Mouse (Mus musculus) neural tube, embryonic 14.5 days (tissue): ENCODE measurements at regions not wholly inside any gene's neighbourhood (a gene's known extent, or its start where the extent isn't known, plus 50 kb on each side); places are given as distances from the start of the nearest gene placed in this dataset.

Source experiments
- ATAC-seq: fragments of 200-750 bp; cut with Nextera tagmentation; 2 replicates; pipeline ENCODE4 v1.8.0; 2017; ENCODE audit warnings: low read depth, mild to moderate bottlenecking, moderate TSS enrichment, moderate library complexity
- H3K27ac ChIP-seq: fragments of 300-500 bp; sonication (generic); 2 replicates; pipeline ENCODE4 v1.5.1; 2014; ENCODE audit warnings: low read depth, mild to moderate bottlenecking, control low read depth, low read length, moderate library complexity, mixed read lengths
- H3K27me3 ChIP-seq: fragments of 300-500 bp; sonication (generic); 2 replicates; pipeline ENCODE4 v1.6.1; 2014; ENCODE audit warnings: low read length; ENCODE audit not compliant: control insufficient read depth, insufficient read depth
- H3K36me3 ChIP-seq: fragments of 300-500 bp; sonication (generic); 2 replicates; pipeline ENCODE4 v1.6.1; 2014; ENCODE audit warnings: low read length, mixed read lengths; ENCODE audit not compliant: control insufficient read depth, insufficient read depth
- H3K4me1 ChIP-seq: fragments of 300-500 bp; sonication (generic); 2 replicates; pipeline ENCODE4 v1.6.1; 2014; ENCODE audit warnings: low read length; ENCODE audit not compliant: control insufficient read depth, insufficient read depth
- H3K4me2 ChIP-seq: fragments of 300-500 bp; sonication (generic); 2 replicates; pipeline ENCODE4 v1.6.1; 2014; ENCODE audit warnings: mild to moderate bottlenecking, low read depth, low read length, control low read depth
- H3K4me3 ChIP-seq: fragments of 300-500 bp; sonication (generic); 2 replicates; pipeline ENCODE4 v1.5.1; 2014; ENCODE audit warnings: low read depth, low read length, control low read depth, mixed read lengths
- H3K9ac ChIP-seq: fragments of 300-500 bp; sonication (generic); replicated peaks from 2 replicates; pipeline ENCODE4 v1.6.1; 2014; ENCODE audit warnings: low read depth, mild to moderate bottlenecking, control low read depth, low read length, mixed read lengths
- H3K9me3 ChIP-seq: fragments of 300-500 bp; sonication (generic); 2 replicates; pipeline ENCODE4 v1.6.1; 2016; ENCODE audit warnings: low read length; ENCODE audit not compliant: control insufficient read depth
- WGBS: fragments of 180-500 bp; shearing (Covaris S2); extraction: QIAGEN DNeasy Blood & Tissue Kit; methylation state at CpG from one replicate; pipeline ENCODE4 v1.1.7; 2014; 5-methylcytosine and 5-hydroxymethylcytosine counted together

GRCm38 (mm10) chr1:168686821-168687220 lies 254.8 kb upstream of the Pbx1 start:
- Histone ChIP-seq H3K36me3 (no peaks in the 10 kb centered on the region), H3K27me3 (no peaks in the 10 kb centered on the region), H3K9me3 (no peaks in the 10 kb centered on the region), H3K4me1 (no peaks in the 10 kb centered on the region), H3K27ac (no peak overlapping the region), H3K4me3 (no peak overlapping the region), H3K9ac (no peak overlapping the region), H3K4me2 (no peak overlapping the region)
- WGBS = 87% methylated on average over 7 of the region's 7 CpGs
- ATAC-seq = no peak

- 80% methylated on average over 2 of the region's 2 CpGs for WGBS
- no peak overlapping the region for H3K27ac ChIP-seq
Measured at GRCm38 (mm10) chr1:168685147-168685546, 253.1 kb upstream of the Pbx1 start.

DNA sequence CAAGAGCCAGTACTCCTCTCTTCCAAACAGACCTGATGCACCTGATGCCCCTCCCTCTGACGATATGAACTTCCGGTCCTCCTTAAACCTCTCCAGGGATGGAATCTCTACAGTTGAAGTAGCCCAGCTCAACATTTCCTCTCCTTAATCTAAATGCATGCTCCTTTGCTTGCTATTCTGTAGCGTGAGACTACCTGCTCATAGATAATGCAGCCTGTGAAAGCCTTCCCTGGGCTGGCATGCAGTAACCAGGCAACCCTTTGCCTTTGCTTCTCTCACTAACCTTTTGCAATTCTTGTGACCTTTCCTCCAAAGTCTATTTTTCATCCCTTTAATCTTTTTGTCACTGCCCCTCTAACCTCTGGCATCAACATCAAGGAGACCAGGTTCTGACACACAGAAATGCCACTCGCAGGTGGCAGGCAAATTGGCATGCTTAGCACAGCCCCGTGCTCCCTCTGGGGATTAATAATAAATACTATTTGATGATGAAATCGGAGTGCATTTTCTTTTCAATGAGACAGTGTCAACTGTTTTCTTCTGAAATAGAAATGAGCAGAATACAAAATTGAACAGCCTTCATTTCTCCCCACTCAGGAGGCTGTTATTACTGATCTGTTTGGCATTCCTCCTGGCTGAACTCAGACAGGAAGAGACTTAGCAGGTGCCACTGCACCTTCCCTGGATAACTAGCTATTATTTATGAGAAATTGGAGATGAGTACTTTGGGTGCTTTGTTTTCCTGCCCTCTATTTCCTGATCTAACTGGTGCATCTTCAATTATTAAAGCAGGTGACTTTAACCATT lies 249.8 kb upstream of the Pbx1 start:
- no peaks in the 10 kb centered on the region for H3K4me1 ChIP-seq
- no peak overlapping the region for H3K27ac ChIP-seq
- no peak overlapping the region for H3K4me3 ChIP-seq
- H3K9me3 ChIP-seq = no peaks in the 10 kb centered on the region
- H3K27me3 ChIP-seq = no peaks in the 10 kb centered on the region
- no peak for ATAC-seq
- 72% methylated on average over 6 of the region's 6 CpGs for WGBS
- no peaks in the 10 kb centered on the region for H3K36me3 ChIP-seq
- H3K4me2 ChIP-seq = no peak overlapping the region
- no peak overlapping the region for H3K9ac ChIP-seq

More at GRCm38 (mm10) chr1:168685147-168685546, 253.1 kb upstream of the Pbx1 start:
- Histone ChIP-seq H3K4me1 (no peaks in the 10 kb centered on the region), H3K9ac (no peak overlapping the region), H3K36me3 (no peaks in the 10 kb centered on the region), H3K4me3 (no peak overlapping the region), H3K4me2 (no peak overlapping the region), H3K27me3 (no peaks in the 10 kb centered on the region), H3K9me3 (no peaks in the 10 kb centered on the region)
- no peak for ATAC-seq

DNA sequence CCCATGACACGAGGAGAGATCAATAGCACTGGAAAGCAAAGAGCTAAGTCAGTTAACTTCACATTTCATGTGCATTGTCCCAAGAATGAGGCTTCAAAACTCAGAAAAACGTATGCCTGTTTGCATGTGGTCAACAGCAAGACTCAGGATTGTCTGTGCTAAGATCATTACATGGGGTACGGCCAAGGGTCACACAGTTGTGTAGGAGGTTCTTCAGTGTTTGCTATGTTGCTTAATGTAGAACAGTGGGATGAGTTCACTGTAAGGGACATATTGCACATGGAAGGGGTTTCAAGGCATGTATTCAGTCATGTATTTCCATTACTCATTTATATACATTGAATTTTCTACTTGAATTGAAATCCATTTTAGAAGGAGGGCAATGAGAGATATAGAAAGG lies 248.6 kb upstream of the Pbx1 start:
- no peaks in the 10 kb centered on the region for H3K4me1 ChIP-seq
- no peaks in the 10 kb centered on the region for H3K27me3 ChIP-seq
- H3K9ac ChIP-seq = no peak overlapping the region
- H3K27ac ChIP-seq = no peak overlapping the region
- H3K4me2 ChIP-seq = no peak overlapping the region
- no peak overlapping the region for H3K4me3 ChIP-seq
- no peaks in the 10 kb centered on the region for H3K36me3 ChIP-seq
- H3K9me3 ChIP-seq = no peaks in the 10 kb centered on the region
- no peak for ATAC-seq
- 72% methylated on average over 3 of the region's 3 CpGs for WGBS

- Histone ChIP-seq H3K4me2 (peak overlapping the region; percentile 49), H3K9me3 (no peaks in the 10 kb centered on the region), H3K27ac (peak overlapping the region; percentile 48; the same call in 1 of the 2 replicates), H3K9ac (peak overlapping the region; percentile 41; the same call in 1 of the 2 replicates), H3K27me3 (no peaks in the 10 kb centered on the region), H3K4me3 (peak overlapping the region; percentile 25), H3K4me1 (no peaks in the 10 kb centered on the region), H3K36me3 (no peaks in the 10 kb centered on the region)
- 29% methylated on average over 29 of the region's 29 CpGs for WGBS
- ATAC-seq = peak; percentile 81
Measured at GRCm38 (mm10) chr1:168676418-168677413, 244.6 kb upstream of the Pbx1 start.

DNA sequence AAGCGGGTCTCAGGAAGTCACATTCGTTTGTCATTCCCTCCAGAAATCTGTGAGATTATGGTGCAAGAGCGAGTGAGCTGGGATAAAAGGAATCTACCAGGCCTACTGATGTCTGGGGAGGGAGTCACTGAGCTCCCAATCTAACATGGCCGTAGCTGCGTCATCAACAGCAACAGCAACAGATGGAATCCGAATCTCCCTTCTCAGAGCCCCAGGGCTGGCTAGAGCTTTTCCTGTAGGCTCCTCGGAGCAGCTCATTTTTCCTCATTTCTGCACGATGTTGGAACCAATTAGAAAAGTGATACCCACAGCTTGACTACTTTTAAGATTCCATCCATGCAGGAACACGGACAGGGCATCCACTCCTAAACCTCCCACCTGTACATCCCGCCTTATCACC lies 243.7 kb upstream of the Pbx1 start:
- Histone ChIP-seq H3K27me3 (no peaks in the 10 kb centered on the region), H3K27ac (no peak overlapping the region), H3K4me1 (no peaks in the 10 kb centered on the region), H3K4me2 (no peak overlapping the region), H3K4me3 (no peak overlapping the region), H3K9me3 (no peaks in the 10 kb centered on the region), H3K9ac (no peak overlapping the region), H3K36me3 (no peaks in the 10 kb centered on the region)
- no peak for ATAC-seq
- WGBS = 80% methylated on average over 10 of the region's 10 CpGs

DNA sequence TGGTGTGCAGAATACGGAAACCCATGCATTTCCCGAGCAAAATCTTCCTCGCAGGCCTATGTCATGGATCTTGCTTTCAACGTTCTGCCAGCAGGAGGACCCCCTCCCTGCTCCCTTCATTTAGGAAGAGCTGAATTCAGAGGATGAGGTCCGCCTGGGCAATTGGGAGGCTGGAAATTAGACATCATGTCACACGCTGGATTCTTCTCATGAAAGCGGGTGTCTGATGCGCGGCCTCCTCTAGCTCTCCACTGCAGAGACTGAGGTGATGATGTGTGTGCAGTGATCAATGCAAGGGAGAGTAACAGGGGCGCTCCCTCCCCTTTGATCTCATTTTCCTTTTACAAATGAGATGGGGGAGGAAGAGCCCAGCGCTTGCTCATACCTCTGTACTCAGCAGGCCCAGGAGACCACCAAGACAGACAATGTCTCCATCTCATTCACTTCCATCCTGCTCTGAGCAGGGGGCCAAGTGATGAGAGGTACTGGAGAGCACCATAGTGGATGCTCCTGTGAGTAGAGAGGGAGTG lies 230.8 kb upstream of the Pbx1 start:
- WGBS = 22% methylated on average over 11 of the region's 11 CpGs
- H3K27ac ChIP-seq = 0 out of 2 replicates have a peak overlapping the region, but pooled peaks have one; percentile 34
- H3K27me3 ChIP-seq = no peaks in the 10 kb centered on the region
- no peak overlapping the region; the same call in 1 of the 2 replicates for H3K9ac ChIP-seq
- no peak overlapping the region for H3K4me3 ChIP-seq
- H3K9me3 ChIP-seq = no peaks in the 10 kb centered on the region
- ATAC-seq = peak; percentile 72; the same call in 1 of the 2 replicates
- H3K4me2 ChIP-seq = 0 out of 2 replicates have a peak overlapping the region, but pooled peaks have one; percentile 0
- peaks cover 6% of the 10 kb centered on the region; the same call in 1 of the 2 replicates for H3K4me1 ChIP-seq
- no peaks in the 10 kb centered on the region for H3K36me3 ChIP-seq

DNA sequence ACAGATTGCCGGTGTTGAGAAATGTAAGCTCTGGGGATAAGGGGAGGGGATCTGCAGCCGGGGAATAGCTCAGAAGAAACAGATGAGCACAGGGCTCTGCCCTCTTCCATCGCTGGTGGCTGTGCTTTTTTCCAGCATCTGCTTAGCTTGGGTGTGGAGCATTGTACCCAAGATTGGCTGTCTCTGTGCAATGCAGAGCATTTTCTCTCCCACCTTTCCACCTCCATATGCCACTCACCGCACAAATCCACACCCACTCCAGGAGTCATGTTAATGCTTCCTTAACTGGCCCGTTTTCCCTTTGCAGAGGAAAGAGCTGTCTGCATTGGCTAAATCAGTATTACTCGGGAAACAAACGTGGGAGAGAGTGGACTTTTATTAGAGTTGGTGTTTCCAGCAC lies 228.9 kb upstream of the Pbx1 start:
- peaks cover 6% of the 10 kb centered on the region; the same call in 1 of the 2 replicates for H3K4me1 ChIP-seq
- no peak overlapping the region for H3K4me2 ChIP-seq
- H3K27ac ChIP-seq = no peak overlapping the region
- no peaks in the 10 kb centered on the region for H3K27me3 ChIP-seq
- H3K9me3 ChIP-seq = no peaks in the 10 kb centered on the region
- H3K36me3 ChIP-seq = no peaks in the 10 kb centered on the region
- H3K4me3 ChIP-seq = no peak overlapping the region
- no peak for ATAC-seq
- H3K9ac ChIP-seq = no peak overlapping the region
- WGBS = 59% methylated on average over 7 of the region's 7 CpGs
